Mouse (Mus musculus) kidney, embryonic 14.5 days (tissue): ENCODE measurements around the gene Chrm1. TPM values are rescaled to one million over a fixed set of nuclear protein-coding genes. Genes with fewer than 3 reads are reported as not detected.
"Not testable (repeated sequence)": the region's sequence is repeated elsewhere in the genome, so short reads cannot be mapped to it uniquely, and the experiment has no call there.

Source experiments
- ATAC-seq: fragments of 200-750 bp; cut with Nextera tagmentation; 2 replicates; pipeline ENCODE4 v1.8.0; 2017; ENCODE audit warnings: moderate number of reproducible peaks, mild to moderate bottlenecking, moderate TSS enrichment, moderate library complexity; ENCODE audit not compliant: low FRiP score, low TSS enrichment
- H3K27ac ChIP-seq: fragments of 300-500 bp; sonication (generic); 2 replicates; pipeline ENCODE4 v1.5.1; 2014; ENCODE audit warnings: low read depth, mild to moderate bottlenecking, low read length, moderate library complexity, mixed read lengths
- H3K27me3 ChIP-seq: fragments of 300-500 bp; sonication (generic); 2 replicates; pipeline ENCODE4 v1.6.1; 2014; ENCODE audit warnings: mild to moderate bottlenecking, low read length; ENCODE audit not compliant: control insufficient read depth, insufficient read depth
- H3K36me3 ChIP-seq: fragments of 300-500 bp; sonication (generic); 2 replicates; pipeline ENCODE4 v1.6.1; 2014; ENCODE audit warnings: low read length, mixed read lengths; ENCODE audit not compliant: control insufficient read depth, insufficient read depth
- H3K4me1 ChIP-seq: fragments of 300-500 bp; sonication (generic); 2 replicates; pipeline ENCODE4 v1.6.1; 2014; ENCODE audit warnings: low read length, mixed read lengths; ENCODE audit not compliant: control insufficient read depth, insufficient read depth
- H3K4me2 ChIP-seq: fragments of 300-500 bp; sonication (generic); replicated peaks from 2 replicates; pipeline ENCODE4 v1.6.1; 2014; ENCODE audit warnings: low read depth, mild to moderate bottlenecking, low read length
- H3K4me3 ChIP-seq: fragments of 300-500 bp; sonication (generic); 2 replicates; pipeline ENCODE4 v1.5.1; 2014; ENCODE audit warnings: mild to moderate bottlenecking, low read length
- H3K9ac ChIP-seq: fragments of 300-500 bp; sonication (generic); 2 replicates; pipeline ENCODE4 v1.6.1; 2014; ENCODE audit warnings: low read depth, mild to moderate bottlenecking, low read length, moderate library complexity
- H3K9me3 ChIP-seq: fragments of 300-500 bp; sonication (generic); 2 replicates; pipeline ENCODE4 v1.6.1; 2016; ENCODE audit warnings: low read length; ENCODE audit not compliant: control insufficient read depth
- WGBS: fragments of 180-500 bp; shearing (Covaris S2); extraction: QIAGEN DNeasy Blood & Tissue Kit; methylation state at CpG from one replicate; pipeline ENCODE4 v1.1.7; 2014; 5-methylcytosine and 5-hydroxymethylcytosine counted together
- polyA plus RNA-seq: library from polyadenylated mRNA; unstranded; fragments of >200 nt; fragmentation: Nextera tagmentation; extraction: Ambion mirVana; gene quantifications from 2 replicates; pipeline ENCODE4 v1.2.1, GENCODE M21; 2014

The Chrm1 gene
- polyA plus RNA-seq, 1 experiment from 2014 or later: not detected

GRCm38 (mm10) chr19:8718357-8718756 lies 54.8 kb downstream of the Chrm1 start:
- Histone ChIP-seq H3K9me3 (no peaks in the 10 kb centered on the region), H3K4me1 (0 out of 2 replicates have a peak, but pooled peaks cover 6% of the 10 kb centered on the region), H3K27ac (no peak overlapping the region), H3K9ac (no peak overlapping the region), H3K4me3 (no peak overlapping the region), H3K27me3 (no peaks in the 10 kb centered on the region), H3K4me2 (no peak overlapping the region), H3K36me3 (no peaks in the 10 kb centered on the region)
- ATAC-seq: no peak
- WGBS: 69% methylated on average over 3 of the region's 3 CpGs

GRCm38 (mm10) chr19:8719037-8719436 lies 55.4 kb downstream of the Chrm1 start:
- not testable (repeated sequence) for H3K9me3 ChIP-seq, H3K4me3 ChIP-seq, H3K9ac ChIP-seq, H3K36me3 ChIP-seq, H3K4me2 ChIP-seq, H3K27ac ChIP-seq, H3K4me1 ChIP-seq, H3K27me3 ChIP-seq, ATAC-seq

DNA sequence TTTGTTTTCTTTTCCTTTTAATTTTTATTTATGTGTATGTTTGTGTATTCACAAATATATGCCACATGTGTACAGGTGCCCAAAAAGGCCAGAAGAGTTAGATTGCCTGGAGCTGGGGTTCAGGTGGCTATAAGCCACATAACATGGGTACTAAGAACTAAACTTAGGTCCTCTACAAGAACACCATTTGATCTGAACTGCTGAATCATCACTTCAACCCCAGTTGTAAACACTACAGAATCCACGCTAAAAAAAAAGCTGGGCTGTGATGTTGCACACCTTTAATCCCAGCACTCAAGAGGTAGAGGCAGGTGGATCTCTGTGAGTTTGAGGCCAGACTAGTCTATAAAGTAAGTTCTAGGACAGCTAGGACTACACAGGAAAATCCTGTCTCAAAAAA lies 57.8 kb downstream of the Chrm1 start:
- no peak overlapping the region for H3K4me3 ChIP-seq
- H3K4me2 ChIP-seq: peak overlapping the region; percentile 53; the same call in 1 of the 2 replicates
- H3K4me1 ChIP-seq: 0 out of 2 replicates have a peak, but pooled peaks cover 6% of the 10 kb centered on the region
- ATAC-seq: no peak
- H3K9me3 ChIP-seq: no peaks in the 10 kb centered on the region
- WGBS: 75% methylated on average over 1 of the region's 1 CpGs
- H3K36me3 ChIP-seq: peaks cover 25% of the 10 kb centered on the region
- H3K27me3 ChIP-seq: no peaks in the 10 kb centered on the region
- no peak overlapping the region for H3K9ac ChIP-seq
- H3K27ac ChIP-seq: no peak overlapping the region

DNA sequence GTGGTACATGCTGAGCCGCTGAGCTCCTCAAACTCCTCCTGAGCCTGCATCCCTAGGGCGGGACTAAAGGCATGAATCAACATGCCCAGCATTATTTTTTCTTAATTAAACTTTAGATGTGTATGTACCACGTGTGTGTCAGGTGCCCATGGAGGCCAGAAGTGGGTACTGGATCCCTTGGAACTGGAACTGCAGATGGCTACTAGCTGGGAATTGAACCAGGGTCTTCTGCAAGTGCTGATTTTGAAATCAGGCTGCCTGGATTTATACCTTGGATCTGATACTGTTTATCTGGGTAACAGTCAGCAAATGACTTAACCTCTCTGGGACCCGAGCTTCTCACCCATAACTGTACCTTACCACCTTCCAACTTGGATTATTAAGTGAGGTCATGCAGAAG lies 58.4 kb downstream of the Chrm1 start:
- Histone ChIP-seq H3K27ac (no peak overlapping the region), H3K4me1 (0 out of 2 replicates have a peak, but pooled peaks cover 6% of the 10 kb centered on the region), H3K36me3 (peaks cover 32% of the 10 kb centered on the region), H3K9ac (peak overlapping the region; percentile 86), H3K27me3 (no peaks in the 10 kb centered on the region), H3K4me3 (peak overlapping the region; percentile 82), H3K9me3 (no peaks in the 10 kb centered on the region), H3K4me2 (peak overlapping the region; percentile 53)
- no peak for ATAC-seq
- WGBS: 57% methylated on average over 4 of the region's 4 CpGs

GRCm38 (mm10) chr19:8722559-8722906 lies 58.9 kb downstream of the Chrm1 start:
- Histone ChIP-seq H3K4me2 (peak overlapping the region; percentile 53), H3K4me3 (peak overlapping the region; percentile 82), H3K27ac (peak overlapping the region; percentile 97), H3K4me1 (0 out of 2 replicates have a peak, but pooled peaks cover 6% of the 10 kb centered on the region), H3K27me3 (no peaks in the 10 kb centered on the region), H3K9me3 (no peaks in the 10 kb centered on the region), H3K36me3 (peaks cover 32% of the 10 kb centered on the region), H3K9ac (peak overlapping the region; percentile 86)
- 2% methylated on average over 5 of the region's 5 CpGs for WGBS
- ATAC-seq: peak; percentile 0; the same call in 1 of the 2 replicates

- H3K4me3 ChIP-seq: peak within 1 kb of the TSS; percentile 82
- H3K27me3 ChIP-seq: no peaks in the 10 kb centered on the region
- peak within 1 kb of the TSS; percentile 97 for H3K9ac ChIP-seq
- peak; percentile 98 for ATAC-seq
- peak within 1 kb of the TSS; percentile 70 for H3K4me2 ChIP-seq
- H3K4me1 ChIP-seq: 0 out of 2 replicates have a peak, but pooled peaks cover 6% of the 10 kb centered on the region
- no peaks in the 10 kb centered on the region for H3K9me3 ChIP-seq
- peak within 1 kb of the TSS; percentile 97 for H3K27ac ChIP-seq
- under 1% methylated on average over 50 of the region's 50 CpGs for WGBS
- peaks cover 32% of the 10 kb centered on the region for H3K36me3 ChIP-seq
These were observed 59.5 kb downstream of the Chrm1 start, which contains the start of gene Slc3a2 for GRCm38 (mm10) chr19:8722907-8723573. Gene Slc3a2 (minus strand): TSS chr19:8723369.

GRCm38 (mm10) chr19:8723574-8724346 lies 60.2 kb downstream of the Chrm1 start:
- no peak for ATAC-seq
- WGBS: under 1% methylated on average over 20 of the region's 20 CpGs

GRCm38 (mm10) chr19:8724392-8724791 lies 60.8 kb downstream of the Chrm1 start:
- H3K36me3 ChIP-seq: peaks cover 32% of the 10 kb centered on the region
- ATAC-seq: no peak
- peak overlapping the region; percentile 90 for H3K27ac ChIP-seq
- H3K27me3 ChIP-seq: no peaks in the 10 kb centered on the region
- H3K4me1 ChIP-seq: 0 out of 2 replicates have a peak, but pooled peaks cover 6% of the 10 kb centered on the region
- peak overlapping the region; percentile 97 for H3K9ac ChIP-seq
- H3K9me3 ChIP-seq: no peaks in the 10 kb centered on the region
- H3K4me3 ChIP-seq: peak overlapping the region; percentile 82
- H3K4me2 ChIP-seq: peak overlapping the region; percentile 70
- WGBS: 3% methylated on average over 2 of the region's 2 CpGs

More at GRCm38 (mm10) chr19:8723574-8724346, 60.2 kb downstream of the Chrm1 start:
- Histone ChIP-seq H3K27ac (peak overlapping the region; percentile 90), H3K27me3 (no peaks in the 10 kb centered on the region), H3K9me3 (no peaks in the 10 kb centered on the region), H3K4me3 (peak overlapping the region; percentile 82), H3K4me2 (peak overlapping the region; percentile 70), H3K36me3 (peaks cover 32% of the 10 kb centered on the region), H3K9ac (peak overlapping the region; percentile 97), H3K4me1 (0 out of 2 replicates have a peak, but pooled peaks cover 6% of the 10 kb centered on the region)
